Mouse (Mus musculus): ENCODE data around the gene Pnkp.

DNA sequence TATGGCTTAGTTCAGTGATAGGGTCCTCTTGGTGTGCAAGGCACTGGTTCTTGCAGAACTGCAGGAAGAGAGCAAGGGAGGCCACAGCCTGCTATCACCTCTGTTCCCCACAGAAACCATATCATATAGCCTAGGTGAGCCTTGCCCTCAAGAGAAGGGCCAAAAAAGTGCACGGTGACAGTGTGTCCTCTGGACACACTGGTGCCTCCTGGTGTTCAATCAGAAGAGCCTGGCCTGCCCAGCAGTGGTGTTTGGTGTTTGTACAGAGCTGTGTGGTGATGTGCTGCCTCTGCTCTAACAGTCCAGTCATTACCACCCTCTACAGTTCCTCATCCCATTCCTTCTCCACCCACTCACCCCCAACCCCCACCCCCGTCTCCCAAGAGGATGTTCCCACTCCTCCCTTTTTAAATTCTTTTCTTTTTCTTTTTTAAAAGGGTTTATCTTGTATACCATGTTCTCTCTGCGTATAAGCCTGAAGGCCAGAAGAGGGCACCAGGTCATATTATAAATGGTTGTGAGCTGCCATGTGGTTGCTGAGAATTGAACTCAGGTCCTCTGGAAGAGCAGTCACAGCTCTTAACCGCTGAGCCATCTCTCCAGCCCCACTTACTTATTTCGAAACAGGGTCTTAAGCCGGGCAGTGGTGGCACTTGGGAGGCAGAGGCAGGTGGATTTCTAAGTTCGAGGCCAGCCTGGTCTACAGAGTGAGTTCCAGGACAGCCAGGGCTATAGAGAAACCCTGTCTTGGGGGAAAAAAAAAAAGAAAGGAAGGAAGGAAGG, 35.1 kb upstream of the Pnkp start:
- no peak; the same call in 1 of the 2 replicates for TF ChIP-seq CTCF (IDR thresholded peaks at IDR 0.05; ENCODE audit: low read depth, low read length)
- TF ChIP-seq POLR2A (IDR thresholded peaks at IDR 0.05; ENCODE audit: borderline replicate concordance, low read depth, low read length), result no peak
